In the genomic region with DNA sequence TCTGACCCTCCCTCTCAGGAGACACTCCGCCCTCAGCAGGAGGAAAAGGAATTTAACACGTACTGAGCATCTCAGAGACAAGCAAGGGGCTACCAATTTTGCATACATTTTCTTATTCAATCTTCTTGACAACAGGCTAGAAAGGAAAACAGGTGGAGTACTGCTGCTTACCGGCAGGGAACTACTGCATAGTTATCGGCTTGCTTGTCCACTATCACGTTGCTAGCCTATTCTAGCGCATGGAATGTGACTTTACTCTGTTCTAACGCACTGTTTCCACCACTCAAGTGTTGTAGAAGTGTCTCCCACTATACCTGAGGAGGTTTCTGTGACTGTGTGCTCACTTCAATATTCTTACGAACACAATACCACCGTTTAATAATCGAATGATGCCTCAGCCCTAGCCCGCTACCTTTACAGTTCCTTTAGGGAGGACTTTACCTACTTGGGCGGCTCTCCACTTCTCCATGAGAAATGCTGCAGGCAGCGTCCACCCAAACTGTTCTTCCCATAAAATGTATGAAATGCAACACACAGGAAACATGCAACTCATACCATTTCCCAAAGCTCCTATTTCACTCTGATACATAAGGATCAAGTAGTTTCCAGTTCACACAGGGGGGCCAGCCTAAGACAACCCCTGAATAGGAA, we compare ENCODE assay signal across 8 mouse cellular contexts. TPM values are rescaled to one million over a fixed set of nuclear protein-coding genes. Genes with fewer than 3 reads are reported as not detected.
DNase-seq lines count a peak whose midpoint lies in the region; ATAC-seq and TF ChIP-seq lines count a peak whose summit lies in the region.

No protein-coding gene starts in this region.

- no peaks in the 10 kb centered on the region for H3K27me3 ChIP-seq in kidney, adult 2 months (replicated peaks; ENCODE audit: control insufficient read depth, insufficient read depth, low read length)
- no peaks in the 10 kb centered on the region for H3K27me3 ChIP-seq in lung, embryonic 14.5 days (ENCODE audit: insufficient read depth, low read length)

- H3K4me2 ChIP-seq in lung, embryonic 14.5 days, result peak overlapping the region; percentile 76

- no peak for TF ChIP-seq POLR2A in kidney, adult 2 months (IDR thresholded peaks at IDR 0.05; ENCODE audit: low read depth, low read length)
- no peak for TF ChIP-seq POLR2A in olfactory bulb, adult 2 months (IDR thresholded peaks at IDR 0.05; ENCODE audit: insufficient read depth, low read depth, low read length)

- WGBS in kidney, adult 2 months, result 2% methylated on average over 13 of the region's 13 CpGs
- 1% methylated on average over 13 of the region's 13 CpGs for WGBS in lung, embryonic 14.5 days
- WGBS in olfactory bulb, adult 2 months, result under 1% methylated on average over 13 of the region's 13 CpGs

- ATAC-seq in lung, embryonic 14.5 days (ENCODE audit: insufficient read depth), result no peak

- H3K9me3 ChIP-seq in lung, embryonic 14.5 days (ENCODE audit: low read depth, low read length), result no peaks in the 10 kb centered on the region

- H3K4me3 ChIP-seq in kidney, adult 2 months (ENCODE audit: insufficient read depth, low read depth, low read length), result peak overlapping the region; percentile 85
- H3K4me3 ChIP-seq in lung, embryonic 14.5 days (ENCODE audit: low read depth, low read length), result peak overlapping the region; percentile 93
- H3K4me3 ChIP-seq in olfactory bulb, adult 2 months (ENCODE audit: insufficient read depth, low read depth, low read length), result peak overlapping the region; percentile 96

- peak; percentile 44 for TF ChIP-seq CTCF in kidney, adult 2 months (conservative IDR thresholded peaks at IDR 0.05; ENCODE audit: insufficient read depth, insufficient read length, low read depth, low read length)
- peak; percentile 71 for TF ChIP-seq CTCF in lung, embryonic 14.5 days (IDR thresholded peaks at IDR 0.05; ENCODE audit: low read depth)
- no peak for TF ChIP-seq CTCF in olfactory bulb, adult 2 months (IDR thresholded peaks at IDR 0.05; ENCODE audit: insufficient read depth, low read depth, low read length)

- peaks cover 7% of the 10 kb centered on the region; the same call in 1 of the 2 replicates for H3K4me1 ChIP-seq in kidney, adult 2 months (ENCODE audit: control insufficient read depth, insufficient read depth, low read length)
- H3K4me1 ChIP-seq in lung, embryonic 14.5 days (ENCODE audit: insufficient read depth), result no peaks in the 10 kb centered on the region
- H3K4me1 ChIP-seq in olfactory bulb, adult 2 months (ENCODE audit: control insufficient read depth, insufficient read depth, low read length), result no peaks in the 10 kb centered on the region

- peaks cover 2% of the 10 kb centered on the region; the same call in 1 of the 2 replicates for H3K36me3 ChIP-seq in kidney, adult 2 months (ENCODE audit: control insufficient read depth, insufficient read depth, low read length)
- peaks cover 3% of the 10 kb centered on the region; the same call in 1 of the 2 replicates for H3K36me3 ChIP-seq in lung, embryonic 14.5 days (ENCODE audit: insufficient read depth)

- H3K27ac ChIP-seq in kidney, adult 2 months (ENCODE audit: insufficient read depth, low read depth, low read length), result peak overlapping the region; percentile 35
- peak overlapping the region; percentile 93; the same call in 1 of the 2 replicates for H3K27ac ChIP-seq in lung, embryonic 14.5 days (ENCODE audit: low read depth)
- H3K27ac ChIP-seq in olfactory bulb, adult 2 months (ENCODE audit: insufficient read depth, low read depth, low read length), result 0 out of 2 replicates have a peak overlapping the region, but pooled peaks have one; percentile 30

- peak; percentile 38 for DNase-seq in thymus, postnatal 0 days (ENCODE audit: low spot score)
- no peak for DNase-seq in thymus, adult 18-20 months
- DNase-seq in cerebellum, postnatal 25 days, result peak; percentile 38 to 42
- peak; percentile 32 for DNase-seq in heart, adult 8-10 months (ENCODE audit: low spot score)
- DNase-seq in kidney, adult 2 months, result peak; percentile 33
- DNase-seq in lung, embryonic 14.5 days, result peak; percentile 64
- no peak for DNase-seq in spleen, postnatal 4 days (ENCODE audit: low spot score in 2 of 2)

- H3K9ac ChIP-seq in lung, embryonic 14.5 days, result peak overlapping the region; percentile 92

RNA-seq across cellular contexts. Expression of a gene that starts 1.5 kb away (rescaled TPM):
- polyA plus RNA-seq in thymus, postnatal 0 days (2015; fragmentation: Nextera tagmentation; extraction: Ambion mirVana), result 6.9 and 8.7 TPM in 2 replicates
- 100 to 1,000 TPM; 113 to 150 (median 128) TPM for total RNA-seq in heart, adult 8-10 months (2022)
- 5.0 and 5.7 TPM in 2 replicates for polyA plus RNA-seq in kidney, adult 2 months (2012; rRNA removed)
- 39.6 and 40.5 TPM in 2 replicates for polyA plus RNA-seq in lung, embryonic 14.5 days (2014; fragmentation: Nextera tagmentation; extraction: Ambion mirVana)
- polyA plus RNA-seq in olfactory bulb, adult 2 months (2012; ENCODE audit: insufficient read depth, insufficient read length, low replicate concordance, missing spikeins), result not detected in 2 replicates

Comparison
In these comparisons a context has a peak if more than half of its experiments do, and no peak if none do; other contexts are left out.
1. DNase-seq: peak in thymus, postnatal 0 days (single experiment), cerebellum, postnatal 25 days (2 of 2), heart, adult 8-10 months (single experiment), kidney, adult 2 months (single experiment) and lung, embryonic 14.5 days (single experiment); none in thymus, adult 18-20 months (0 of 2) and spleen, postnatal 4 days (0 of 2).
2. H3K27ac ChIP-seq: peak in every context shown above with its lines; median percentile 93 in lung, embryonic 14.5 days; 35 in kidney, adult 2 months; 30 in olfactory bulb, adult 2 months.
3. Peak in every context shown above with its lines, with median percentiles within 50 percentile points of each other: H3K4me3 ChIP-seq.